Mouse (Mus musculus) liver, postnatal 0 days (tissue): ENCODE results near the gene Aff3. TPM values are rescaled to one million over a fixed set of nuclear protein-coding genes. Genes with fewer than 3 reads are reported as not detected.

Source experiments
- ATAC-seq: fragments of 200-750 bp; cut with Nextera tagmentation; 2 replicates; pipeline ENCODE4 v1.8.0; 2017; ENCODE audit warnings: mild to moderate bottlenecking, moderate library complexity
- DNase-seq: peaks from one replicate; pipeline ENCODE4 v3.0.0-alpha.2; 2016
- H3K27ac ChIP-seq: fragments of 300-500 bp; sonication (generic); 2 replicates; pipeline ENCODE4 v1.5.1; 2014; ENCODE audit warnings: antibody characterized with exemption, moderate library complexity, mild to moderate bottlenecking, low read depth
- H3K27me3 ChIP-seq: fragments of 300-500 bp; sonication (generic); 2 replicates; pipeline ENCODE4 v1.6.1; 2014; ENCODE audit warnings: low read length, control low read depth, mixed read lengths; ENCODE audit not compliant: insufficient read depth
- H3K36me3 ChIP-seq: fragments of 300-500 bp; sonication (generic); replicated peaks from 2 replicates; pipeline ENCODE4 v1.6.1; 2014; ENCODE audit warnings: mild to moderate bottlenecking, control low read depth, low read length, moderate library complexity, mixed read lengths; ENCODE audit not compliant: insufficient read depth
- H3K4me1 ChIP-seq: fragments of 300-500 bp; sonication (generic); 2 replicates; pipeline ENCODE4 v1.6.1; 2014; ENCODE audit warnings: antibody characterized with exemption, mild to moderate bottlenecking, control low read depth; ENCODE audit not compliant: insufficient read depth
- H3K4me2 ChIP-seq: fragments of 300-500 bp; sonication (generic); 2 replicates; pipeline ENCODE4 v1.6.1; 2014; ENCODE audit warnings: low read depth, mild to moderate bottlenecking, low read length, moderate library complexity, mixed read lengths
- H3K4me3 ChIP-seq: fragments of 300-500 bp; sonication (generic); 2 replicates; pipeline ENCODE4 v1.5.1; 2014; ENCODE audit warnings: low read depth, low read length
- H3K9ac ChIP-seq: fragments of 300-500 bp; sonication (generic); replicated peaks from 2 replicates; pipeline ENCODE4 v1.6.1; 2014; ENCODE audit warnings: mild to moderate bottlenecking, moderate library complexity
- H3K9me3 ChIP-seq: fragments of 300-500 bp; sonication (generic); 2 replicates; pipeline ENCODE4 v1.6.1; 2016; ENCODE audit warnings: mild to moderate bottlenecking, control low read depth, low read length, mixed read lengths
- CTCF ChIP-seq: sonication (generic); IDR thresholded peaks from 2 replicates; pipeline ENCODE4 v1.5.1; 2016; ENCODE audit warnings: antibody characterized with exemption, low read depth
- EP300 ChIP-seq: IDR thresholded peaks from 2 replicates; pipeline ENCODE4 v1.6.1; 2016; ENCODE audit warnings: antibody characterized with exemption, low read depth, mild to moderate bottlenecking
- WGBS: fragments of 180-500 bp; shearing (Covaris S2); extraction: QIAGEN DNeasy Blood & Tissue Kit; methylation state at CpG from one replicate; pipeline ENCODE4 v1.1.7; 2014; ENCODE audit not compliant: insufficient replicate concordance; 5-methylcytosine and 5-hydroxymethylcytosine counted together
- polyA plus RNA-seq: library from polyadenylated mRNA; unstranded; fragments of >200 nt; fragmentation: Nextera tagmentation; extraction: Ambion mirVana; gene quantifications from 2 replicates; pipeline ENCODE4 v1.2.1, GENCODE M21; 2015

The Aff3 gene
- polyA plus RNA-seq, 1 experiment from 2014 or later: 1.1 TPM

DNA sequence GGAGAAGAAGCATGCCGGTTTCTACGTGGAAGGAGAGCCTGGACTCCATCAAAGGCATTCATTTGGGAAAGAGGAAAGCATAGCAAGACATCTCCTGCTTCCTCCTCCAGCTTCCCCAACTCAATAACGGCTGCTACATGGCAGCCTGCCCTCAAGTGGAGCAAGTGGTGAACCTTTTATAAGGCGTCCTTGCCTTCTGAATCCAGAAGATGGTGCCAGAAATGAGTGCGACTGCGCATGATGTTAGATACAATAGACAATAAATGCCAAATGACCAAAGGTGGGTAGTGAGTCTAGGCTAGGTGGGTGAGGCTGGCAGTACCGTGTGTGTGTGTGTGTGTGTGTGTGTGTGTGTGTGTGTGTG is 273.9 kb downstream of the Aff3 start:
- no peak overlapping the region for H3K27ac ChIP-seq
- no peaks in the 10 kb centered on the region for H3K36me3 ChIP-seq
- no peaks in the 10 kb centered on the region for H3K9me3 ChIP-seq
- DNase-seq (no peak), ATAC-seq (no peak)
- H3K4me1 ChIP-seq: no peaks in the 10 kb centered on the region
- 75% methylated on average over 7 of the region's 7 CpGs for WGBS
- no peak overlapping the region for H3K9ac ChIP-seq
- TF ChIP-seq EP300 (no peak), CTCF (peak; percentile 46)
- H3K4me2 ChIP-seq: no peak overlapping the region
- no peaks in the 10 kb centered on the region for H3K27me3 ChIP-seq
- no peak overlapping the region for H3K4me3 ChIP-seq

DNA sequence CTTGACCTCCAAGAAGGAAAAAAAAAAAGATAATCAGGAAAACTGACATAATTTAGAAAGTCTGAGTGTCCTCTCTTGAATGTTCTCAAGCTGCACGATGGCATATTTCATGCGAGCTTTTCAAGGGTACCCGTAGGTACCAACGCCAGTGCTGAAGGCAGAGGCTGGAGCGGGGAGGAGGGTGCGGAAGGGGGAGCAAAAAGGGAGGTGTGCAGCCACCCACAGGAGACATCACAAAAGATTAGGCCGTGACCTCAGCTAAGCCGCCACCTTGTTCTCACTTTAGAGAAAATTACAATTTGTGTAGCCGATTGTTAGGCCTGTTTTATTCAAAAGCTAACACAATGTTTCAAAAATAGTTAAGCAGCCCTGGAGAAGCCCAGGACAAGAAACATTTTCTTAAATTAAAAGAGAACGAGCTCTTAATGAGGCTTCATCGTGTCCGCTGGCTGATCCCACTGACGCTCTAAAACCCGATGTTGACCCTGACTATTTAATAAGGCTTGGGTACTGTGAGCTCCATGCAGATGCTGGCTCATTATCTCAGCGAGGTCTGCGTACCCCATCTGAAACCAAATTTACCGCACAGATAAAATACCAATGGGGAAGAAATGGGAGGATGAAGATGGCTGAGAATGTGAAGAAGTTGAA is 274.4 kb downstream of the Aff3 start:
- ATAC-seq (no peak), DNase-seq (no peak)
- H3K4me1 ChIP-seq: no peaks in the 10 kb centered on the region
- H3K4me3 ChIP-seq: no peak overlapping the region
- no peaks in the 10 kb centered on the region for H3K9me3 ChIP-seq
- WGBS: 79% methylated on average over 17 of the region's 17 CpGs
- no peak overlapping the region for H3K27ac ChIP-seq
- H3K9ac ChIP-seq: no peak overlapping the region
- no peak overlapping the region for H3K4me2 ChIP-seq
- H3K36me3 ChIP-seq: no peaks in the 10 kb centered on the region
- TF ChIP-seq CTCF (no peak), EP300 (no peak)
- H3K27me3 ChIP-seq: no peaks in the 10 kb centered on the region

DNA sequence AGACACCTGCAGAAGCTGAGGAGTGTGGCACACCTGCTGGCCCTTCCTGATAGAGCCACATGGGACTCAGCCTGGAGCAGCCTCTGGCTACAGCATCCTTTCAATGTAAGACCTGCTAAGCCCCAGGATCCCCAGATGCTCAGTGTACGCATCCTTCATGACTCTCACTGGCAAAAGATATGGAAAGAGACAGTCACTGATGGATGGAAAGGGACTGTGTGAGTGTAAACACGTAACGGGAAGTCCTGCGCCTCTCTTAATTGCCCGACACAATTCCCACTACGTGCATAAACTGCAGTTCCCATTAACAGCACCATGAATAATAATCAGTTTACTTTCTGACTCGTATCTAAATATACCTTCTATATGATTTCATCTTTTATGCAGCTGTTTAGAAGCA is 275.2 kb downstream of the Aff3 start:
- ATAC-seq: no peak

DNA sequence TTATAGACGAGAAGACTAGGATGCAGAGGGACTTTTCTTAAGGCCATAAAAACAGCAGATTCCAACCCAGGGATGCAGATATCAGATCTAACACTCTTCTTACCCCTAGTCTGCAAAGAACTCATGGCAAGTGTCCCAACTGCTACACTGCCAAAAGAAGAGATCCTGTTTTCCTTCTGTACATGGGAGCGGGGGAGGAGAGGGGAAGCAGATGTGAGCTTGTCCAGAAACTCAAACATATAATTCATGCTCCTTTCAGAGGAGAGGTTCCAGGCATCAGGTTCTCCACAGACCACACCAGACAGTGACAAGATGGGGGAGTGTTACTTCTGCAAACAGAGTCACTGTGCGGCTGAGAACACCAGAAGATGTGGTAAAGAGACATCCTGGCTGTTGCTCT is 276.3 kb downstream of the Aff3 start:
- H3K9ac ChIP-seq: no peak overlapping the region
- H3K4me2 ChIP-seq: no peak overlapping the region
- 53% methylated on average over 3 of the region's 3 CpGs for WGBS
- no peaks in the 10 kb centered on the region for H3K27me3 ChIP-seq
- DNase-seq: no peak
- no peaks in the 10 kb centered on the region for H3K36me3 ChIP-seq
- no peaks in the 10 kb centered on the region for H3K9me3 ChIP-seq
- TF ChIP-seq EP300 (no peak), CTCF (no peak)
- no peak overlapping the region for H3K4me3 ChIP-seq
- ATAC-seq: no peak
- H3K27ac ChIP-seq: no peak overlapping the region
- no peaks in the 10 kb centered on the region for H3K4me1 ChIP-seq

More for the DNA sequence above, 275.2 kb downstream of the Aff3 start:
- TF ChIP-seq EP300 (no peak), CTCF (no peak)
- H3K4me2 ChIP-seq: no peak overlapping the region
- DNase-seq: no peak
- no peaks in the 10 kb centered on the region for H3K36me3 ChIP-seq
- 79% methylated on average over 7 of the region's 7 CpGs for WGBS
- no peak overlapping the region for H3K9ac ChIP-seq
- no peak overlapping the region for H3K27ac ChIP-seq
- no peaks in the 10 kb centered on the region for H3K27me3 ChIP-seq
- no peak overlapping the region for H3K4me3 ChIP-seq
- H3K4me1 ChIP-seq: no peaks in the 10 kb centered on the region
- H3K9me3 ChIP-seq: no peaks in the 10 kb centered on the region

DNA sequence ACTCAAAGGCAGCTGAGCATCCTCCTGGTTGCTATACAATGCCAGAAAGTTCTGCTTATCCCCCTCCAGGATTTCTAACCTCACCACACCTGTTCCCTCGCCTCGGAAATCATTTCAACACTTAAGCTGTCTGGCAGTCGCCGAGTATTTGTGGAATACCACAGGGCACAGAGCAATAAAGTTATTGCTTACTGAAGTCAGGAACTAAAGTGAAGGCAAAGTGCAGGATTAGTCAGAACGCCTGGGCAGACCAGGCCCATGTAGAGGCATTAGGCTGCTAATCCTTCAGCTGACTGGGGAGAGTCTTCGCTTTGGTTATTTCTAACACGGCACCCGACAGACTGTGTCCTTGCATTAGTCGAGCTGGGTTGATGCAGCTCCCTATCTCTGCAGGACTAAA is 277.3 kb downstream of the Aff3 start:
- Histone ChIP-seq H3K4me3 (no peak overlapping the region), H3K36me3 (no peaks in the 10 kb centered on the region), H3K9me3 (no peaks in the 10 kb centered on the region), H3K4me1 (no peaks in the 10 kb centered on the region), H3K9ac (no peak overlapping the region), H3K4me2 (no peak overlapping the region), H3K27me3 (no peaks in the 10 kb centered on the region), H3K27ac (no peak overlapping the region)
- DNase-seq: no peak
- no peak for TF ChIP-seq EP300
- no peak for TF ChIP-seq CTCF
- WGBS: 70% methylated on average over 9 of the region's 9 CpGs
- ATAC-seq: no peak

DNA sequence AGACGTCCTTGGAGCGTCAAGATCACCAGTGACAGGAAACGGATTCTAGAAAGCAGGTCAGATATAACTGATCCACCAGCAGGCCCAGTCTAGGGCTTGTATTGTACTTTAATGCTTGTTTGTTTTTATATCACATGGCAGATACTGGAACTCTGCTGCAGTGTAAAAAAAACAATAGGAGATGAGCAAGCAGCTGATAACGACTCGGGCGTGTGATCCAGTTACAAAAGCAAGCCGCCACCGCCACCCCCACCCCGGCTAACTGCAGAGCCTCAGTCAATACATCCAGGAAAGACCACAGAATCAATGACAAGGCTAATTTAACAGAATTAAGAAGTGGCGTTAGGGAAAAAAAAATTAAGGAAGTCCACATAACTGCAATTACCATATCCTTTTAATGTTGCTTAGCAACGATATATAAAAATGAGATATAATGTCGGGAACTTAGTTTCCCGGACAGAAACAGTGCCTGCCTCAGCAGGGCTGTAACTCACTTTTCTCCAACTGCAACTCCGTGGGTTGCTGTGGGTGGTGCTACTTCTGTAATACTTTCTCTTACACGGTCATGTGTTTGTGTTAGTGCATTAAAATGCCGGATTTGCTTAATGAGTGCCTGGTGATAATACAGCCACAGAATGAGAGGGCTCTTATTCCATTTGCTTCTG is 280.2 kb downstream of the Aff3 start:
- Histone ChIP-seq H3K27ac (no peak overlapping the region), H3K4me2 (no peak overlapping the region), H3K9ac (no peak overlapping the region), H3K36me3 (no peaks in the 10 kb centered on the region), H3K27me3 (no peaks in the 10 kb centered on the region), H3K4me1 (no peaks in the 10 kb centered on the region), H3K9me3 (no peaks in the 10 kb centered on the region), H3K4me3 (no peak overlapping the region)
- 41% methylated on average over 16 of the region's 16 CpGs for WGBS
- DNase-seq (no peak), ATAC-seq (peak; percentile 21; the same call in 1 of the 2 replicates)
- TF ChIP-seq EP300 (no peak), CTCF (no peak)
